Mouse (Mus musculus): ENCODE data around the gene Gjb6.

Gjb6 gene

GRCm38 (mm10) chr14:57089107-57089506 is 44.3 kb downstream of the Gjb6 start:
- DNase-seq (ENCODE audit: low read depth in 2 of 2, low spot score in 2 of 2), result no peak

- DNase-seq (ENCODE audit: low read depth in 2 of 2, low spot score in 2 of 2), result no peak
These were observed 49.2 kb downstream of the Gjb6 start for GRCm38 (mm10) chr14:57084180-57084668.

GRCm38 (mm10) chr14:57082863-57083262 is 50.5 kb downstream of the Gjb6 start:
- DNase-seq (ENCODE audit: low read depth in 2 of 2, low spot score in 2 of 2), result no peak

- no peak for DNase-seq (ENCODE audit: low read depth in 2 of 2, low spot score in 2 of 2)
These were observed 57.9 kb downstream of the Gjb6 start for GRCm38 (mm10) chr14:57075537-57075936.

Measured in CD8-positive naive resting alpha-beta T cell, adult 2 months (primary cell).